Mouse (Mus musculus): ENCODE data around the gene 3300002I08Rik.

DNA sequence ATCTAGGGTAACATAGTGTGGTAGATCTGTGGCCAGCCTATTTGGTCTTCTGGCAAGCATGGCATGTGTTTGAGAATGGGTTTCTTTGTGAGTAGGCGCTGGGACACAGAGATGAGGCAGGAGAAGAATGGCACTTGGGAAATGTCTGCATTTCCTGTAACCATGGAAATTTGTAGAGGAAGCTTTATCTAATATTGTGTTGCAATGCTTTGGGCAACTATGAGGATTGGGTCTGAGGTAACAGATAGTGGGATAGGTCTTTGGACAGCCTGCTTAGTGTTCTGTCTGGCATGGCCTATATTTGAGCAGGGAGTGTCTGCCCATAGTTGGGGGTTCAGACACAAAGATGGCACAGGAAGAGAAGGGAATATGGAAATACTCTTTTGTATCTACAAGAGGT lies 43.6 kb downstream of the 3300002I08Rik start:
- TF ChIP-seq CTCF (conservative IDR thresholded peaks at IDR 0.05; ENCODE audit: insufficient read depth, insufficient read length, low read depth, low read length) (no peak), POLR2A (IDR thresholded peaks at IDR 0.05; ENCODE audit: low read depth, low read length) (no peak)
